Mouse (Mus musculus): ENCODE measurements at regions not wholly inside any gene's neighbourhood (a gene's known extent, or its start where the extent isn't known, plus 50 kb on each side); places are given as distances from the start of the nearest gene placed in this dataset.
A peak's percentile ranks its signal among the peaks of the same experiment; 100 is the strongest.

- ATAC-seq (replicated peaks; ENCODE audit: poor library complexity, severe bottlenecking) = no peak
Observed at GRCm38 (mm10) chr3:125155319-125155718, 248.6 kb upstream of the Ndst4 start.

GRCm38 (mm10) chr3:125159763-125160162 lies 244.1 kb upstream of the Ndst4 start:
- ATAC-seq (replicated peaks; ENCODE audit: poor library complexity, severe bottlenecking) = peak; percentile 59

GRCm38 (mm10) chr3:125190571-125190970 lies 213.3 kb upstream of the Ndst4 start:
- ATAC-seq (replicated peaks; ENCODE audit: poor library complexity, severe bottlenecking) = no peak

- no peak for ATAC-seq (replicated peaks; ENCODE audit: poor library complexity, severe bottlenecking)
Observed at GRCm38 (mm10) chr3:125220913-125221312, 183.0 kb upstream of the Ndst4 start.

GRCm38 (mm10) chr3:125251124-125251523 lies 152.8 kb upstream of the Ndst4 start:
- no peak for ATAC-seq (replicated peaks; ENCODE audit: poor library complexity, severe bottlenecking)

- ATAC-seq (replicated peaks; ENCODE audit: poor library complexity, severe bottlenecking) = no peak
Observed at GRCm38 (mm10) chr3:125260909-125261308, 143.0 kb upstream of the Ndst4 start.

- no peak for ATAC-seq (replicated peaks; ENCODE audit: poor library complexity, severe bottlenecking)
Observed at GRCm38 (mm10) chr3:125270695-125271094, 133.2 kb upstream of the Ndst4 start.

- no peak for ATAC-seq (replicated peaks; ENCODE audit: poor library complexity, severe bottlenecking)
Observed at GRCm38 (mm10) chr3:125271215-125271614, 132.7 kb upstream of the Ndst4 start.

GRCm38 (mm10) chr3:125278605-125279004 lies 125.3 kb upstream of the Ndst4 start:
- no peak for ATAC-seq (replicated peaks; ENCODE audit: poor library complexity, severe bottlenecking)

- no peak for ATAC-seq (replicated peaks; ENCODE audit: poor library complexity, severe bottlenecking)
Observed at GRCm38 (mm10) chr3:125279007-125279406, 124.9 kb upstream of the Ndst4 start.

- no peak for ATAC-seq (replicated peaks; ENCODE audit: poor library complexity, severe bottlenecking)
Observed at GRCm38 (mm10) chr3:125279610-125280009, 124.3 kb upstream of the Ndst4 start.

- no peak for ATAC-seq (replicated peaks; ENCODE audit: poor library complexity, severe bottlenecking)
Observed at GRCm38 (mm10) chr3:125288598-125288997, 115.3 kb upstream of the Ndst4 start.

- ATAC-seq (replicated peaks; ENCODE audit: poor library complexity, severe bottlenecking) = no peak
Observed at GRCm38 (mm10) chr3:125289355-125289933, 114.4 kb upstream of the Ndst4 start.

- ATAC-seq (replicated peaks; ENCODE audit: poor library complexity, severe bottlenecking) = no peak
Observed at GRCm38 (mm10) chr3:125306675-125307074, 97.2 kb upstream of the Ndst4 start.

GRCm38 (mm10) chr3:125327079-125327478 lies 76.8 kb upstream of the Ndst4 start:
- ATAC-seq (replicated peaks; ENCODE audit: poor library complexity, severe bottlenecking) = no peak

GRCm38 (mm10) chr3:125337423-125337822 lies 66.5 kb upstream of the Ndst4 start:
- ATAC-seq (replicated peaks; ENCODE audit: poor library complexity, severe bottlenecking) = no peak

GRCm38 (mm10) chr3:125338178-125338692 lies 65.6 kb upstream of the Ndst4 start:
- peak; percentile 44 for ATAC-seq (replicated peaks; ENCODE audit: poor library complexity, severe bottlenecking)
